Mouse (Mus musculus) myocyte (in vitro differentiated cells): Measurements from ENCODE around the gene Zfp14. TPM values are rescaled to one million over a fixed set of nuclear protein-coding genes. Genes with fewer than 3 reads are reported as not detected.

ENCODE experiments used
- H3K27me3 ChIP-seq: one replicate; pipeline ENCODE4 v1.6.1; 2011; ENCODE audit not compliant: control insufficient read depth, insufficient read depth, insufficient read length
- H3K36me3 ChIP-seq: one replicate; pipeline ENCODE4 v1.6.1; 2011; ENCODE audit not compliant: control insufficient read depth, insufficient read depth
- H3K4me2 ChIP-seq: one replicate; pipeline ENCODE4 v1.6.1; 2011; ENCODE audit warnings: low read depth, control low read depth
- H3K4me3 ChIP-seq: one replicate; pipeline ENCODE4 v1.5.1; 2011; ENCODE audit warnings: mild to moderate bottlenecking, control low read depth, moderate library complexity
- H3K79me2 ChIP-seq: one replicate; pipeline ENCODE4 v1.6.1; 2011; ENCODE audit not compliant: control insufficient read depth, insufficient read depth
- H3ac ChIP-seq: one replicate; pipeline ENCODE4 v1.6.1; 2011; ENCODE audit not compliant: control insufficient read depth, insufficient read length
- CEBPB ChIP-seq: IDR thresholded peaks from 2 replicates; pipeline ENCODE4 v1.6.1; 2011; ENCODE audit warnings: mild to moderate bottlenecking, moderate library complexity; ENCODE audit not compliant: poor library complexity, insufficient read depth, severe bottlenecking
- E2F4 ChIP-seq: IDR thresholded peaks from one replicate; pipeline ENCODE4 v1.6.1; 2011; ENCODE audit warnings: mild to moderate bottlenecking, control low read depth, moderate library complexity; ENCODE audit not compliant: insufficient read depth
- MAX ChIP-seq: IDR thresholded peaks from one replicate; pipeline ENCODE4 v1.6.1; 2011; ENCODE audit warnings: low read depth, mild to moderate bottlenecking, control low read depth
- MYOD1 ChIP-seq, 3 experiments: IDR thresholded peaks; one replicate each; pipeline ENCODE4 v1.6.1; 2011; ENCODE audit warnings: control low read depth in 2 of 3, low read depth in 2 of 3, mild to moderate bottlenecking in 2 of 3, moderate library complexity in 1 of 3; ENCODE audit not compliant: insufficient read length in 2 of 3, control insufficient read depth in 1 of 3
- MYOG ChIP-seq, 3 experiments: IDR thresholded peaks; one replicate each; pipeline ENCODE4 v1.6.1; 2011; ENCODE audit warnings: control low read depth in 2 of 3, low read depth in 2 of 3, mild to moderate bottlenecking in 2 of 3; ENCODE audit not compliant: insufficient read length in 2 of 3, control insufficient read depth in 1 of 3, insufficient read depth in 1 of 3
- POLR2A ChIP-seq: IDR thresholded peaks from one replicate; pipeline ENCODE4 v1.6.1; 2011; ENCODE audit warnings: low read depth, mild to moderate bottlenecking, control low read depth, moderate library complexity; ENCODE audit not compliant: insufficient read length
- POLR2AphosphoS2 ChIP-seq: IDR thresholded peaks from one replicate; pipeline ENCODE4 v1.6.1; 2011; ENCODE audit warnings: low read depth, control low read depth; ENCODE audit not compliant: insufficient read length
- REST ChIP-seq: IDR thresholded peaks from one replicate; pipeline ENCODE4 v1.6.1; 2011; ENCODE audit warnings: mild to moderate bottlenecking, control low read depth, moderate library complexity; ENCODE audit not compliant: insufficient read depth, insufficient read length
- SRF ChIP-seq: IDR thresholded peaks from one replicate; pipeline ENCODE4 v1.6.1; 2011; ENCODE audit warnings: low read depth; ENCODE audit not compliant: control insufficient read depth, insufficient read length
- TCF12 ChIP-seq: IDR thresholded peaks from one replicate; pipeline ENCODE4 v1.6.1; 2011; ENCODE audit warnings: mild to moderate bottlenecking, control low read depth; ENCODE audit not compliant: poor library complexity, insufficient read depth, severe bottlenecking
- TCF3 ChIP-seq: IDR thresholded peaks from one replicate; pipeline ENCODE4 v1.6.1; 2011; ENCODE audit warnings: low read depth, control low read depth; ENCODE audit not compliant: insufficient read length
- USF1 ChIP-seq: IDR thresholded peaks from one replicate; pipeline ENCODE4 v1.6.1; 2011; ENCODE audit warnings: low read depth, mild to moderate bottlenecking, control low read depth, moderate library complexity
- polyA plus RNA-seq: library from polyadenylated mRNA; unstranded; fragments of >200 nt; fragmentation: generic; extraction: Trizol; gene quantifications from one replicate; pipeline ENCODE4 v1.2.1, GENCODE M21; 2012; ENCODE audit warnings: missing spikeins

The Zfp14 gene
- polyA plus RNA-seq, 1 experiment = 0.97 TPM

GRCm38 (mm10) chr7:30023800-30024199 is 27.4 kb downstream of the Zfp14 start:
- Histone ChIP-seq H3K27me3 (no peaks in the 10 kb centered on the region), H3K4me3 (no peak overlapping the region), H3K36me3 (peaks cover 65% of the 10 kb centered on the region), H3ac (no peak overlapping the region), H3K4me2 (no peak overlapping the region), H3K79me2 (no peaks in the 10 kb centered on the region)
- TF ChIP-seq E2F4 = no peak

DNA sequence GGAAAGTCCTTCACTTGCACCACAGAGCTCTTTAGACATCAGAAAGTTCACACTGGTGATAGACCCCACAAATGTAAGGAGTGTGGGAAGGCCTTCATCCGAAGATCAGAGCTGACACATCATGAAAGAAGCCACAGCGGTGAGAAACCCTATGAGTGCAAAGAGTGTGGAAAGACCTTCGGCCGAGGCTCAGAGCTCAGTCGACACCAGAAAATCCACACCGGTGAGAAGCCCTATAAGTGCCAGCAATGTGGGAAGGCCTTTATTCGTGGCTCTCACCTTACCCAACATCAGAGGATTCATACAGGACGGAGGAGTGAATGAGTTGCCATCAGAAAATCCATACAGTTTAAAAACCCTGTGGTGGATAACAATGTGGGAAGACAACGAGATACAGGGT is 27.9 kb downstream of the Zfp14 start:
- H3K79me2 ChIP-seq = no peaks in the 10 kb centered on the region
- H3ac ChIP-seq = no peak overlapping the region
- peaks cover 70% of the 10 kb centered on the region for H3K36me3 ChIP-seq
- H3K27me3 ChIP-seq = no peaks in the 10 kb centered on the region
- no peak overlapping the region for H3K4me2 ChIP-seq
- H3K4me3 ChIP-seq = no peak overlapping the region
- no peak for TF ChIP-seq TCF3
- TF ChIP-seq CEBPB = no peak
- no peak for TF ChIP-seq POLR2AphosphoS2
- no peak for TF ChIP-seq MAX
- TF ChIP-seq MYOG (IDR thresholded peaks at IDR 0.05; ENCODE audit: control insufficient read depth in 1 of 3, insufficient read depth in 1 of 3, insufficient read length in 2 of 3, low read depth in 2 of 3) = no peak
- no peak for TF ChIP-seq USF1
- TF ChIP-seq POLR2A = no peak
- no peak for TF ChIP-seq MYOD1 (IDR thresholded peaks at IDR 0.05; ENCODE audit: control insufficient read depth in 1 of 3, insufficient read length in 2 of 3, low read depth in 2 of 3)
- no peak for TF ChIP-seq TCF12
- TF ChIP-seq REST = no peak
- TF ChIP-seq SRF = no peak
- TF ChIP-seq E2F4 = no peak

DNA sequence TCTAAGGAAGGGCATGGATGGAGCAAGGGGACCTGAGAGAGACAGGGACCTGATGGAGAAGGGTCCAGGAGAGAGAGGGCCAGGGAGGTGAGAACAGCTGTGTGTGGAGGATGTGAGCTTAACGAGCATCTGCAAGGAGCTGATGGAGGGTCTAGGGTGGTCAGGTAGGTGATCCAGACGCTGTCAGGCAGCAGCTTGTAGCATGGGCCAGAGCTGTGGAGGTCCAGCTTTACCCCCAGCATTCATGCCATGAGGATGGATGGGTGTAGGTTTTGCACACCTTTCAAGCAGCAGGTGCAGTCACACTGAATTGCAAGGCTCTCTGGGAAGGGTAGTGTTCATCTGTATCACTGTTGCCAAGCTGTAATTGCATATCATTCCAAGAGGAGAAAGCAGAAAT is 31.6 kb downstream of the Zfp14 start:
- Histone ChIP-seq H3K27me3 (no peaks in the 10 kb centered on the region), H3K36me3 (peaks cover 74% of the 10 kb centered on the region), H3K4me3 (no peak overlapping the region), H3K79me2 (peaks cover 11% of the 10 kb centered on the region), H3ac (no peak overlapping the region), H3K4me2 (no peak overlapping the region)
- TF ChIP-seq E2F4 = no peak
- TF ChIP-seq CEBPB = no peak
- TF ChIP-seq MAX = no peak
- TF ChIP-seq USF1 = no peak
- peak; percentile 14 for TF ChIP-seq POLR2A
- peak; percentile 70 for TF ChIP-seq POLR2AphosphoS2

- Histone ChIP-seq H3K79me2 (peaks cover 33% of the 10 kb centered on the region), H3K4me3 (no peak overlapping the region), H3K4me2 (no peak overlapping the region), H3ac (no peak overlapping the region), H3K27me3 (no peaks in the 10 kb centered on the region), H3K36me3 (peaks cover 67% of the 10 kb centered on the region)
- TF ChIP-seq TCF12 = no peak
- TF ChIP-seq E2F4 = no peak
- TF ChIP-seq CEBPB = no peak
- no peak for TF ChIP-seq SRF
- TF ChIP-seq TCF3 = no peak
- no peak for TF ChIP-seq REST
- TF ChIP-seq MAX = no peak
- TF ChIP-seq POLR2AphosphoS2 = no peak
- TF ChIP-seq MYOG (IDR thresholded peaks at IDR 0.05; ENCODE audit: control insufficient read depth in 1 of 3, insufficient read depth in 1 of 3, insufficient read length in 2 of 3, low read depth in 2 of 3) = no peak
- TF ChIP-seq USF1 = no peak
- no peak for TF ChIP-seq POLR2A
- TF ChIP-seq MYOD1 (IDR thresholded peaks at IDR 0.05; ENCODE audit: control insufficient read depth in 1 of 3, insufficient read length in 2 of 3, low read depth in 2 of 3) = no peak
These were observed 34.0 kb downstream of the Zfp14 start for GRCm38 (mm10) chr7:30017226-30017625.

- no peaks in the 10 kb centered on the region for H3K27me3 ChIP-seq
- H3K79me2 ChIP-seq = peaks cover 44% of the 10 kb centered on the region
- TF ChIP-seq REST (no peak), USF1 (no peak), POLR2AphosphoS2 (peak; percentile 25), MAX (no peak)
- no peak overlapping the region for H3K4me2 ChIP-seq
- H3K4me3 ChIP-seq = no peak overlapping the region
- H3K36me3 ChIP-seq = peaks cover 41% of the 10 kb centered on the region
- no peak overlapping the region for H3ac ChIP-seq
These were observed 38.2 kb downstream of the Zfp14 start for GRCm38 (mm10) chr7:30012956-30013363.
